ENCODE assay signal across 1 mouse cellular context in the genomic region with DNA sequence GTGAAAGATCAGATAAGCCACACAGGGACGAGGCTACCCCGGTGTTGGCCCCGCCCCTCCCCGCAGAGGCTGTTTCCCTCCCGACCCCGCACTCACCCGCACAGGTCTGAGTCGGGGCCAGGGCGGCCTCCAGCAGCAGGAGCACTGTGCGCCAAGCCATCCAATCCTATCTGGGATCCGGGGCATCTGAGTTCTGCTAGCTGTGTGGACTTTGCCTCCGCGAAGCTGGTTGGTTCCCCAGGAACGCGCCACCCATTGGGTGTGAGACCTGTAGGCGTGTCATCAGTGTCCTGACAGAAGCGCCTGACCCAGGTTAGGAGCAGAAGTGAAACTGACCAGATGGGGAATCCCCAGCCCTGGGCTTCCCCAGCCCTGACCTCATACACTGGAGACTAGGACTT.
TF ChIP-seq lines count a peak whose summit lies in the region.

No protein-coding gene starts in this region.

TF ChIP-seq in CH12.LX, 34 proteins besides CTCF, POLR2A, EP300 and RAD21 (continued from another document):
- TF ChIP-seq ZKSCAN1 (IDR thresholded peaks at IDR 0.05; ENCODE audit: borderline replicate concordance, low read depth, low read length) (no peak), ZNF384 (IDR thresholded peaks at IDR 0.05; ENCODE audit: low read depth, low read length) (no peak), UBTF (IDR thresholded peaks at IDR 0.05; ENCODE audit: low read depth, low read length) (no peak), GABPA (IDR thresholded peaks at IDR 0.05; ENCODE audit: insufficient replicate concordance, low read depth, low read length) (no peak), SIN3A (IDR thresholded peaks at IDR 0.05; ENCODE audit: low read length) (peak; percentile 72; the same call in 1 of the 2 replicates), MAX (IDR thresholded peaks at IDR 0.05; ENCODE audit: low read length) (peak; percentile 69), MYC (IDR thresholded peaks at IDR 0.05; ENCODE audit: low read depth, low read length) (0 out of 2 replicates have a peak, but pooled peaks have one; percentile 60), KAT2A (IDR thresholded peaks at IDR 0.05; ENCODE audit: insufficient replicate concordance, low read length) (no peak), IRF4 (IDR thresholded peaks at IDR 0.05; ENCODE audit: low read depth, low read length) (peak; percentile 98), MEF2A (IDR thresholded peaks at IDR 0.05; ENCODE audit: borderline replicate concordance, low read depth, low read length) (0 out of 2 replicates have a peak, but pooled peaks have one; percentile 51), ZMIZ1 (IDR thresholded peaks at IDR 0.05; ENCODE audit: low read depth, low read length) (peak; percentile 72), CHD1 (IDR thresholded peaks at IDR 0.05; ENCODE audit: low read depth, low read length) (no peak), TCF12 (IDR thresholded peaks at IDR 0.05; ENCODE audit: low read depth, low read length) (peak; percentile 80), JUN (IDR thresholded peaks at IDR 0.05; ENCODE audit: insufficient read depth, low read depth, low read length) (peak; percentile 71), JUND (conservative IDR thresholded peaks at IDR 0.05; ENCODE audit: low read depth, low read length) (peak; percentile 45; the same call in 1 of the 2 replicates), HCFC1 (IDR thresholded peaks at IDR 0.05; ENCODE audit: low read depth, low read length) (no peak), CHD2 (IDR thresholded peaks at IDR 0.05; ENCODE audit: low read length) (peak; percentile 77; the same call in 1 of the 2 replicates), BHLHE40 (IDR thresholded peaks at IDR 0.05; ENCODE audit: low read depth, low read length) (peak; percentile 63), NRF1 (IDR thresholded peaks at IDR 0.05; ENCODE audit: low read depth, low read length) (no peak), RCOR1 (conservative IDR thresholded peaks at IDR 0.05; ENCODE audit: low read depth, low read length) (peak; percentile 37; the same call in 1 of the 2 replicates), ZC3H11A (IDR thresholded peaks at IDR 0.05; ENCODE audit: low read depth, low read length) (no peak), TBP (conservative IDR thresholded peaks at IDR 0.05; ENCODE audit: low read depth, low read length) (peak; percentile 78), USF1 (IDR thresholded peaks at IDR 0.05; ENCODE audit: low read depth, low read length) (no peak), PAX5 (IDR thresholded peaks at IDR 0.05; ENCODE audit: low read length) (no peak), USF2 (conservative IDR thresholded peaks at IDR 0.05; ENCODE audit: low read depth, low read length) (no peak), NELFE (IDR thresholded peaks at IDR 0.05; ENCODE audit: low read depth, low read length) (peak; percentile 66; the same call in 1 of the 2 replicates), POLR2AphosphoS2 (IDR thresholded peaks at IDR 0.05; ENCODE audit: low read depth, low read length) (peak; percentile 62; the same call in 1 of the 2 replicates), MAZ (IDR thresholded peaks at IDR 0.05; ENCODE audit: low read depth, low read length) (no peak), E2F4 (IDR thresholded peaks at IDR 0.05; ENCODE audit: insufficient replicate concordance, low read depth, low read length) (no peak), ELF1 (IDR thresholded peaks at IDR 0.05; ENCODE audit: low read depth, low read length) (no peak; the same call in 1 of the 2 replicates)
